Mouse (Mus musculus) small intestine, adult 2 months (tissue): Measurements from ENCODE around the gene Hivep3.

ENCODE experiments used
- CTCF ChIP-seq: fragments of 200-500 bp; IDR thresholded peaks from 2 replicates; pipeline ENCODE4 v1.5.1; 2012; ENCODE audit warnings: low read depth, mild to moderate bottlenecking, control low read depth, inconsistent platforms, low read length, moderate library complexity, mixed read lengths; ENCODE audit not compliant: insufficient replicate concordance, insufficient read length; ENCODE audit errors: extremely low read depth
- POLR2A ChIP-seq: fragments of 200-500 bp; IDR thresholded peaks from 2 replicates; pipeline ENCODE4 v1.6.1; 2012; ENCODE audit warnings: low read depth, mild to moderate bottlenecking, control low read depth, inconsistent platforms, low read length, moderate library complexity

GRCm38 (mm10) chr4:119698339-119698738 lies 35.2 kb upstream of the Hivep3 start:
- no peak for TF ChIP-seq POLR2A
- no peak for TF ChIP-seq CTCF
